Mouse (Mus musculus) megakaryocyte, embryonic 14.5 days (primary cell): ENCODE data around the gene Cox17.

ENCODE experiments used
- FLI1 ChIP-seq: IDR thresholded peaks from 2 replicates; pipeline ENCODE4 v1.6.1; 2012; ENCODE audit warnings: low read length, inconsistent platforms, mixed read lengths
- GATA1 ChIP-seq: IDR thresholded peaks from 3 replicates; pipeline ENCODE4 v1.6.1; 2012; ENCODE audit warnings: mixed read lengths, low read length, inconsistent platforms, borderline replicate concordance

DNA sequence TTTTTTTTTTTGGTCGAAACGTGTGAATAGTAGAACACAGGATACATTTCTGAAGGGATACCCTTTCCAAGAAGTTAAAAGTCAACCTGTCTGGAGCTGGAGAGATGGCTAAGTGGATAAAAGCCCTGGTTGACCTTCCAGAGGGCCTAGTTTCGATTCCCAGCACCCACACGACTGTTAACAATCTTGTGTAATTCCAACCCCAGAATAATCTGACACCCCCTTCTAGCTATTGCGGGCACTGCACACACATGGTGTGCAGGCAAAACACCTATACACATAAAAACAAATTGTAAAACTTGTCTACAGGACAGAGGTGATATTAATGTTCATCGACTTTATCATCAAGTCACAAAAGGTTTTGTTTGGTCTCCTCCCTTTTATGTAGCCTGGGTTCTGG is 797 bp downstream of the Cox17 start:
- TF ChIP-seq GATA1, result no peak
- no peak for TF ChIP-seq FLI1
